Mouse (Mus musculus): Measurements from ENCODE around the gene Mical3.

Mical3 gene

DNA sequence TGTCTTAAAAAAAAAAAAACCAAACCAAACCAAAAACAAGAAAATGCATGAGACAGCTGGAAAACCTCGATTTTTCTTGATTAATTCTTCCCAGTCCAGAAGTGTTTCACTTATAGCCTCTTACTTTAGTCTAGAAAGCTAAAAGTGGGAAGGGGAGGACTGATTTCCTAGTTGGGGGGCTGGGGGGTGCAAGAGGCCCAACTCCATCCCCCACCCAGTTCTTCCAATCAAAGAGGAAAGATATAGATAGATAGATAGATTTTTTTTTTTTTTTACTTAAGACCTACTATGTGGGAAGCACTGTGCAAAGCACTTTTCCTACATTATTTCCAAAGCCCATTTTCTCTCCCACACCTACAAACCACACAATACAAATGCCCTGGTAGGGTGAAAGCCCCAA is 22.7 kb downstream of the Mical3 start:
- no peak for DNase-seq

DNA sequence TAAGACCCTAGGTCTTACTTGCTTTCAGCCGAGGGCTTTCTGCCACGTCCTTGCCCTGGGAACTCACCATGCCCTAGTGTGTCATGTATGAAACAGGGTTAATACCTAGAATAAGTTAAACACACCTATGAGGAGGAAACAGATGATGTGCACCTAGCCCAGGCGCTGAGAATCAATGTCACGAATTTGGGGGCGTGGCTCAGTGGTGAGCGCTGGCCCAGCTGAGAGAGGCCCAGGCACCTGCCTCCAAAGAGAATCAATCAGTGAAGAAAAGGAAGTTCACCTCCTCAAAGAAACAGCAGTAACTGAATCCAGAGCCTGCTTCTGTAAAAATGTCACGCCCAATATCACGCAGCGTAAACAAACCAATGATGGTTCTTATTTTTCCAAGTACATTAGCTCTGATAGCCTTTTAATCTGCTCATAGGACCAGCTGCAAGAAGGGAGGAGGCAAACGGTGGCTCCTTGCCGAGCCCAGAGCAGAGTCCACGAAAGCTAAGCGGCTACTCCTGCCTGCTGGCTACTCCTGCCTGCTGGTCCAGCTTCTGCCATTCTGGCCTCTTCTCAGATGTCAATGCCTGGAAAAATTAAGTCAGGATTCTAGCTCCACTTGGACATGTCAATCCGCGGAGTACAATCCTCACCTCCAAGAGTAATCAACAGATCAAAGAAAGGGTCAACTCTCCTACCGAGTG is 23.9 kb downstream of the Mical3 start:
- peak; percentile 78 for DNase-seq

DNA sequence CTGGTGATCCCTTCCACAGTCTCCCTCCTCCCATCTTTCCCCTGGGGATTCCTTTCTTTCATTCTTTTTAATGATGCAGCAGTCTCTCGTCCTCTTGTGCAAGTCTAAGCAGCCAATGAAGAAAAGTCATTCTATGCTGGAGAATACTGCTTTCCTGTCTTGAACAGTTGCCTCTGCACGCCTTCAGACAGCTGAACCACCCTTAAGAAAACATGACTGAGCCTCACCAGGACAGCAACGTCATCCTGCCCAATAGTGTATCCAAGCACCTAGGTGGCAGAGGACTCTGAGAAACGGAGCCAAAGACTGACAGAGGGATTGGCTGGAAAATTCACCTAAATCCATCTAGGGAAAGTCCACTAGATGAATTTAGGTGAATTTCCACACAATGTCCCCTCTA is 25.1 kb downstream of the Mical3 start:
- no peak for DNase-seq

DNA sequence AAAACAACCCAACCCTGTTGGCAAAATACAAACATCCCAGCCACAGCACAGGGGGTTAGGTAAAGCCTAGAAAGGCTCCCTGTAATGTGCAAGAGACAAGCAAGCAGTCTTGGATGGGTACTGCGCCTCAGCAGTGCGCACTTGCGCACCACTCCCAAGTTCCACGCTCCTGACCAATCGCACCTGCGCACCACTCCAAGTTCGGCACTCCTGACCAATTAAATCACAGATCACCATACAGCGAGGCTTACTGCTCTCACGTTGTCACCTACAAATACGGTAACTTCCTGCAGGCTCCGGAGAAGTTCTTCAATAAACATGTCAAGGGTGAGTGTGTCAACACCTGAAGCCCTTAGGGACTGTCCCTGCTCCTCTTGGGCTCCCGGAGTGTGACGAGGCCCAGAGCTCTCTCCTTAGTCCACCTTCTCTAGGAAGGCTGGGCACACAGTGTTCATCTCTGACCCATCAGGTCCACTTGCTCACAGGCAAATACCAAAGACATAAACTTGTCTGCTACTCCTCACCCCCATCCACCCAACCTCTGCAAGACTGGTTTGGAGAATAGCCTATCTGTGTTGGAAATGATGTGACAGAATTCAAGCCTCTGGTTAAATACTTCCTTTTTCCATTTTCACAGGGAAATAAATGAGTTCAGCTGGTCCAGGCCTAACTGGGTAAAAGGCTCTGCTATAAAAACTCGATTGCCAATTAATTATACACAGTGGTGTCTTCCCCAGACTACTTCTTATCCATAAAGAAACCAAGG is 27.2 kb downstream of the Mical3 start:
- no peak for DNase-seq

DNA sequence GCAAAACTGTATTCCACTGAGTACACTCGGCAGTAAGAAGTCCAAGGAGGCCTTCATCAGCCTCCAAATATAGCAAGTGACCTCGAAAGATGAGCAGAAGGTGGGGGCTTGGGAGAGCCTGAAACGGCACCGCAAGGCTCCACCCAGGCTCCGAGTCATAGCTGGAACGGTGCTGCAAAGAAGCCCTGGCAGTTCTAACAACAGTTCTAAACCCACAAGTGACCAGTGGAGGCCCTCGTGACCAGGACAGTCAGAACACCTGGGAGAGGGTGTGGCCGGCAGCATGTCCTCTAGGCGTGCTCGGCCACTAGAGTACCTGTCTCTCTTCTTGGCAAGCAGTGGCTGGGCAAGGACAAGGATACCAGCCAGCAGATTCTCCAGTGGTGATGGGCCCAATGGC is 27.9 kb downstream of the Mical3 start:
- DNase-seq = no peak

DNA sequence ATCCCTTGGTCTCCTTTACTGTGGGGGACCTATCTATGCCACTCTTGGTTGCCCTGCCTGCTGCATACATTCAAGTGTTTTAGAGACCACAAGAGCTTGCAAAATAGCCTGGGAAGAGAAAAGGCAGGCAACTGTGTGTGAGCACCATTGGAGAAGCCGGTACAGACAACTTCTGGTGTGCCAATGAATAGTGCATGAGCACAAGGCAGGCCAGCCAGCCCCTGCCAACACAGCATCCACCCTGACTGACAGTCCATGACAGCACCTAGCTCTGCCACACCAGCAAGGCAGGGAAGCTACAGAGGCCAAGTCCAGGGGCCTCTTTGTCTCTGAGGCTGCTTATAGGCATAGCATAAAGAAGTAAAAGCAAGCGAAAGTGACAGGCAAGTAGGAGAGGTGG is 28.7 kb downstream of the Mical3 start:
- no peak for DNase-seq

DNA sequence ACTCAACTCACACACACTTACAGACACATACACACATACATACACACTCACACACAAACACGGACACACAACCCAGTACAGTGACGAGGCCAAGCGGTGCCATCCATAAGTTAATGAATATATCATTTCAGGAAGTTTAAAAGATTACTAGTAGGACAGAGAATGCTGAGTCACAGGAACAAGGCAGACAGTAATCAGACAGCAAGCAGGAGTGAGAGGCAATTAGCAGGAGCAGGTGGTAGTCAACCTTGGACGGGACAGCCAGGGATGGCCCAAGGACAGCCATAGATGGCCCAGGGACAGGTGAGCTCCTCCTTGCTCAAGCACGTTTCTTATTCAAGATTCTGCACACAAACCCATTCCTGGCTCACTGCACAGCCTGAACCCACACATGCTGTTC is 29.6 kb downstream of the Mical3 start:
- no peak for DNase-seq

DNA sequence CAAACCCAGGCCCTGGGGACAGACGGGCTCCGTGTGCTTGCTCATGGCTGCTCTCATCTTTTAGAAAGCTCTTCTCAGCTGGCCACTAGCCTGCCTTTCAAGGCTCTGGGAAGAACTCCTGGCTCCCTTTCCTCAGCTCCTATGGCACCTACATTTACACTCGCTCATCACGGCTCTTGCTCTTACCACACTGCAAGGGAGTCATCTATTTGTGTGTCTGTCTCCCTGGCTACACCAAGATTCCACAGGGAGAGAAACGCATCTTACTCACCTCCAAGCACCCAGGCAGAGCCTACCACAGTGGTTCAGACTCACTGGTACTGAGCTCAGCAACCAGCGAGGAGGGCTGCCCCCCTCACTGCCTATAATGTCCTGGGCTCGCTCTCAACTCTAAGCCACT is 31.0 kb downstream of the Mical3 start:
- DNase-seq = no peak

DNA sequence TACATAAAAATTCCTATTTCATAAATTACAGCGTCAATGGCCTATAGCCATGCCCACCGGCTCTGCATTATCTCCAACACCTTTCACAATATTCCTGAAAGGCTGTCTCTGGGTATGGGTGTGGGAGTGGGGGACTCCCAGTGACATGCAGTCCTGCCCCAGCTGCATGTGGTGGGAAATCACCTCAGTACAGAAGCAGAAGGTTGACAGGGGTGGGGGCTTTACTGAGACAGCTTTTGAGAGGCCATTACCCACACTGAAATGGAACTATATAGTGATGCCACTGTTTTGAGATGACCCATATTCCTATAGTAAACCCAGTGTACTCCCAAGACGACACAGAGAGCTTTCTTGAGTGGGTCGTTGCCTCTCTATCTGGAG is 31.6 kb downstream of the Mical3 start:
- DNase-seq = no peak

DNA sequence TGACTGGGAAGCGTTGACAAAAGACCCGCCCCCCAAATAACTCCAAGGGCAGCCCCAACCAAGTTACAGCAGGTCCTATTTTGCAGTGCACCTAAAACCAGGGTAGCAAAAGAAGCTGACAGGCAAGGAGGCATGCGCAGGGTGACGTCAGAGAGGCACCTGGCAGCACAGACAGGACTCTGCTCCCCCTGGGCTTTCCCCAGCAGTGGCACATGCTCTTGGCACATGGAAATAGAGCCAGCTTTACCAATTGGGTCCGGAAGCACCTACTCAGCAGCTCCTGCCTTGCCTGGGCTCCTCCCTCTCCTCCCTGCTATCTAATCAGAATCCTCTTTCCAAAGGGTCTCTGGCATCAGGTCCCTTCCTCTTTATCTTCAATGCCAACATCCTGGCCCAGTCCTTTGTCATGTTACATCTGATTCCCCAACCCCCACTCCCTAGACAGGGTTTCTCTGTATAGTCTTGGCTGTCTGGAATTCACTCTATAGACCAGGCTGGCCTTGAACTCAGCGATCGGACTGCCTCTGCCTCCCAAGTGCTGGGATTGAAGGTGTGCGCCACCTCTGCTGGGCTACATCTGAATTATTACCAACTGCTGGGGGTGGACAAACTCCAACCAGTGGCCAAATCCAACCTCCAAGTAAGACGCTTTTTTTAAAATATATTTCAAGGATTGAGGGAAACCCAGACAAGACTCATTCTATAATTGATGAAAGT is 32.1 kb downstream of the Mical3 start:
- DNase-seq = peak; percentile 80

DNA sequence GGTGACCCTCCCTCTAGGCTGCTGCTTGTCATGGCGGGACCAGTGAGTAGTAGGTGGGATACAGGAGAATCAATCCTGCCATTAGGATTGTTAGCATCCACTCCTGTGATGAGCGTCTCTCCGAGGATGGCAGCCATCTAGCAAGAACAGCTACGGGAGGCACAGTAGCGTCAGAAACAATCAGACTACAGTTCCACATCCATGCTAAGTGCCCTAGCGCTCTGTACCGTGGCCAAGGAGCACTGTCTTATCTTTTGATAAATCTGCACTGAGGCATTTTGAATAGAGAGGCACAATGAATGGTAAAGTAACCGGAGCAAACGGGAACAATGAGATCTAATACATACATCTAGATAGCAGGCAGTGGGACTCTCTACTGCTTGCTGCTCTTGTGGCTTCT is 32.7 kb downstream of the Mical3 start:
- no peak for DNase-seq

DNA sequence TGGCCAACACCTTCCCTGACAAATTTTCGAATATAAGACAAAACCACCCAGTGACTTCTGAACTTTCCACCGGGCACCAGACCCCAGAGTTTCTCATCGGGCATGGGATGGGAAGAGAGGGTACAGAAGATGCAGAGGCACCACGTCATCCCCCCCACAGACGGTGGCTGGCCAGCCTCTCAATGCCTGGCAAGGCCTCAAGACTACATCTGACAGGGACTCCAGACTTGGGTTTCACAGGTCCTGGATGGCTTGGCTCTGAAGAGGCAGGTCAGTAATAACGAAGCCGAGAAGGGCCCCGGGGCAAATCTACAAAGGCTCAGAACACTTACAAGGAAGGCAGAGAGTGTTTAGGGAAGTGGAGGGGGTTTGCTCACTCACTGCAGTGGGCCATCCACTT is 33.9 kb downstream of the Mical3 start:
- no peak for DNase-seq

DNA sequence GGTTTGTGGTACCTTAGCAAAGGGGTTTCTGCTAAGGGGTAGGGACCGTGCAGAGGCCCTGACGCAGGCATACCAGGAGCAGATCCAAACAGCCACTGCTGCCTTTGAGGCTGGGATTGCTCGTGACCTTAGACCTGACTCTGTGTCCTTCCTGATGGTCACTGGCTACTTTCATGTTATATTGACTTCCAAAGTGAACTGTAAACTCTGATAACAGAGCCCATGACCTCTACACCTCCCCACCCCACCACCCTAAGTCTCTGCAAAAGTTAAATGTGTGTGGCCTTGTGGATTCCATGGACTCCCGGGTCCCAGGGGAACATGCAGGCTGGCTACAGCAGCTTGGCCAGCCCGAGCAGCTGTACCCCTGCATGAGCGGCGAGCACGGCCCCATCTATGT is 34.4 kb downstream of the Mical3 start:
- DNase-seq = no peak

DNA sequence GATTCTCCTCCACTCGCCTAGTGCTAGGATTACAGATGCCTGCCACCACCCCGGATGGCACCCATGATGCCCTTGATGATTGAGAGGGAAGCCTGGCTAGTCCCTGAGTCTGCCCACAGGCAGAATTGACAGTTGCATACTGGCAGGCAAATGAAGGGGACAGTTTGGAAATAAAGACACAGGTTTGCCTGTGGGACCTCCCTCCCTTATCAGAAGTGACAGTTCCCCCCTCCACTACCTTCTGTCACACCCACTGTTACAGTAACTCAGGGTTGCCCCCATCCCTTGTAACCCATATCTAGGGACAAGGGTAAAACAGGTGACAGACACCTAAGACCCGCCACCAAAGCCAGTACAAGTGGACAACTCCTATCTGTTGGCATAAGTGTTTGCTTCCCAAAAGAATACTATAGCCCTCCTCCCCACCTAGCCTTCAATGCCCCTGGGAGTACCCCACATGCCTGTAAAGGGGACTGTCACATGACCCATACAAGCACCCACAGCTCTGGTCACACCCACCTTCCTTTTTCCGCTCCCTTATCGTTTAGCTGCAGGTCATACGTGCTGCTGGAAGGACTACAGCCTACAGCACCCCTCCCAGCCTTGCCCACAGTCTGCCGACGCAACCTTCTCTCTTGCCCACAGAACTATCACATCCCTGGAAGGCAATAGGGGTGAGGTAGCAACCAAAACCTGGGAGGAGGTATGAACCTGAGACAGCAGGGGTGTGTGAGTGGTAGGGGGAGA is 37.0 kb downstream of the Mical3 start:
- no peak for DNase-seq

DNA sequence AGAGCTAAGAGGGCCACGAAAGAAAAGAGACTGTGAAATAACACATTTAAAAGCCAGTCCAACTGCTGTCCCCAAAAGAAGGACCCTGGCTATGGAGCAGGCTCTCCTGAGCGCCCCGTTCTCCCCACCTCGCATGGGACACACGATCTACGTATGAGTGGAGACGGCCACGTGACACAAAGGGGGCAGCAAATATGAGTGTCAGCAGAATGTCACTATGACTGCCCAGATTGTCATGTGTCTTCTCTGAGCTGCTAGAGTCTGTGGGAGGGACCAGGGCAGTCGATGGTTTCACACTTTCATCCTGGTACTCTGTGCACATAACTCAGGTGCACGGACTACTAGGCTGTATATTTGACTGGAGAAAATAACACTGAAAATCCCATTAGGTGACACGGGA is 40.0 kb downstream of the Mical3 start:
- DNase-seq = no peak

DNA sequence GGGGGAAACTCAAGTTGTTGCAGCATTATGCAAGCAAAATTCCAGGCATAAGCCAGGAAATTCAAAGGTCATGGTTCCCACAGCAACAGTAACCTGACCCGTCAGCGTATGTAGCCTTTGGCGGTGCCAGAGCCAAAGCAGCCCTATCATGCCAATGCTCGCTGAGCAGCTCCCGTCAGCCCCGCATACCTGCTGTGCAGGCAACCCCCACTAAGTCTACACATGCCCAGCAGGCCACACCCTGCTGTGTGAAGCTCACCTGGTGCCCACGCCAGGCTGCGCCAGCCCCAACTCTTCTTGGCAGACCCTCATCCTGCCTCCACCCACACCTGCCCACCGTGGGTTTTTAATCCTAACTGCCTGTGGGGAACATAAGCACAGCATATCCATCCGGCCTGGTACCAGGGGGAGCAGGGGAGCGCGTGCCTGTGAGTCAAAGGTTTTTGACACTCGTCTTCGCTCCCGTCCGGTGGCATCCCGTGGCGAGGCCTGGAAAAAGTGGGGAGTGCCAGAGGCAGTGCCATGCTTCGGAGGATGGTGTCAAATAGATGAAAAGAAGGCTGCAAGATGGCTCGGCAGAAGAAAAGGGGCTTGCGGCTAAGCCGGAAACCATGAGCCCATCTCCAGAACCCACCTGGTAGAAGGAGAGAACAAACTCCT is 43.1 kb downstream of the Mical3 start:
- DNase-seq = peak; percentile 86

DNA sequence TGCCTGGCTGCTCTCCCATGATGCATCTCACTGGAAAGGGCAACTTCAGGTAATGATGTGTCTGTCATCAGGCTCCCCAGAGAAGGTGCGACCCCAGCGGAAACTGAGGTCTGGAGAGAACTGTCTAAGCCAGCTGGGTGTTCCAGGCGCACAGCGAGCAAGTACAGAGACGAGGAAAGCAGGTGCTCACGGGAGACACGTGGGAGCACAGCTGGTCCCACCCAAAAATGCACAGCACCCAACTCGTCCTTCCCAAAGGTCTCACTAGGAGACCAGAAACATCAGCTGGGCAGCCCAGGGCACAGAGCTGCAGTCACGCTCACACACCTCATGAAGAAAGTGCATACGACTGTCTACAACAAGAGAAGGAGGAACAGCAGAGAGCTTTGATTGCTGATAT is 43.7 kb downstream of the Mical3 start:
- DNase-seq = no peak

DNA sequence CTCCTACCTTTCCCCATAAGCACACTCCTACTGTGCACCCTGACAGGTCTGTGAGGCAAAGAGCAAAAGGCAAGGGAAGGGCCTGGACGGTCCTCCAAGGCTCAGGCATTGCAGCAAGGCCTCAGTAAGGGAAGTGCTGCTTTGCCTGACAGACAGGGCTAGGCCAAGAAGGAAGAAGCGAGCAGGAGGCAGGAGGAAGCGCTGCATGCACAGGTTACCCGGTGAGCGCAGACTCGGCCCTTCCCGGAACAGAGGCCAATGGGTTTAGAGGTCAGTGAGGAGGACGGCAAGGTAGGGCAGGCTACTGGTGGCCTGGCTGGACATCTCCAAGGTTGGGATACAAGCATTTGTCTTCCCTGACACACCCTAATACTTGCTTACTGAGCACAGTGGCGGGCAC is 44.6 kb downstream of the Mical3 start:
- no peak for DNase-seq

DNA sequence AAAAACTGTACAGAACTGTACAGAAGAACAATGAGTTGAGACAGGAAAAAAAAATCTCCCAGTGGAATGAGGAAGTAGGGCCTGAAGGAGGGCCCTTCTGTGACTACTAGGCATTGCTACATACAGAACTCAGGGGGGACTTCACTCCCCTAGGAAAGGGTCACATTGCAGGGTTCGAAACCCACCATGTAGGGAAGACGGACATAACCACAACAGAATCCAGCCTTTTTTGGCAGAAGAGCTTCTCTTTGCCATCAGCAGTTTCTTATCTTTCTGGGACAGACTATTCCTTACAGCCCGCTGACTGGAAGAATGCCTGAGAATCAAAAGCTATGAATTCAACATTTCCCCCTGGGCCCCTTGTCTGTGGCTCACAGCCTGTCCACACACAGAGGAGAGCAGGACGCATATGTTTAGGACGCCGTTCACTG is 46.7 kb downstream of the Mical3 start:
- no peak for DNase-seq

DNA sequence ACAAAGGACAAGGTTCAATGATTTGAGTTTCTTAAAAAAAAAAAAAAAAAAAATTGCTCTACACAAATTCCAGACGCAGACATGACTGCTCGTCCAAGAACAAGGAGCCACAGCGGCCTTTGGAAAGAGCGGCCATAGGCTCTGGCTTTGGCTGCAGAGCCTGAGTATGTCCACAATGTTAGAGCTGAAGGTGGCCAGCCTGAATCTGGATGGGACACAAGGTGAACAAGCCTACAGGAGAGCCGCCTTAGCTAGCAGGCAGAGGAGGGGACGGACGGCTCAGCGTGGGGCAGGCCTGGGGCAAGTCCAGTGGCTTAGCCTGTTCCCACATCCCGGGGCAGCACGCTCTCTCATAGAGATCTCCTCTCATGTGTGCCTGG is 48.7 kb downstream of the Mical3 start:
- DNase-seq = no peak

DNA sequence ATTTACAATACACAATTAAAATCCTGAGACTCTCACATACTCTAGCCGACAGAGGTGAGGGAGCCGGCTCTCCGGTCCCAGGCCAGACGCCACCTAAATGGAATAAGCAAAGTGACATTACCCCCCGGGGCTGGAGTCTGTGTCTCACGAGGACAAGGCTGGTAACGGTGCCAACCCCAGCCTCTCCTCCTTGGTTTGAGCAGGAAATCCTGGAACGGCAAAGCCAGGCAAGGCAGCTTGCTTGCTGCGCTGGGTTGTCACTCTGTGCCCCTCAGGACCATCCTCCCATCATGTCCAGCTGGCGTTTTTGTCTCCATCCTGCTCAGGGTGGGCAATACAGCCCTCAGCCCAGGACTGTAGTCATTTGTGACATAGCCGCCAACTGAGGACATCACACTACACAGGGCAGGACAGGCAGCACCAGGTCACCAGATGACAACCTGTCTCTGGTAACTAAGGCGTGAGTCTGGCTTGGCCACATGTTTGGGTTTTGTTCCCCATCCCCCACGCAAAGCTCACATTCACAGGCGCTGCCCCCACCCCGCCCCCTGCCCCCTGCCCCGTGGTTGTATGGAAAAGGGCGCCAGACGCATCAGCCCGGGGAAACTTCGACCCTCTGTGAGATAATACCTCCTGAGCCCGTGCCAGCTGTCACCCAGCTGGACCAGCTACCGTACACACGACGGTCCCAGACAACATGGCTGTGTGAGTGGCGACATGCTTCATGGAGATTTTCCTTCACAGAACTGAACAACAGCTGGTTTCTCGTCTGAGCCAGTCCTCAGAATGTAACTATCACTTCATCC is 49.3 kb downstream of the Mical3 start:
- no peak for DNase-seq

DNA sequence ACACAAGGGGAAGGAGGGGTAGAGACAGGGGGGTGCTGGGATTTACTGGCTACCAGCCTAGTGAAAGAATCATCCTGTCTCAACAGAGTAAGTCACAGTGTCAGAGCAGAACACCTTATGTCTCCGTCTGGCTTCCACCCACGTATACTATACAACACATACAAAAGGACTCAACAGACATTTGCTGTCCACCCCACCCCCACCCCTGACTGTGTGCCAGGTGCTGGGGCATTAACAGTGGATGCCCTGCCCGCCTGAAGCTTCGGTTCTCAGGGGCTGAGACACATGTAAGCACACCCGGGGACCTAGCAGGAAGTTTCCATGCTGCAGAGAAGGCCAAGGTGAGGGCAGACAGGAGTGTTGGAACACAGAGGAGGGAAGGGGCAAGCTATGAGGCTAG is 52.6 kb downstream of the Mical3 start:
- DNase-seq = peak; percentile 65
